Mouse (Mus musculus) MEL (cell line): ENCODE measurements around the gene Tnfsf4. TPM values are rescaled to one million over a fixed set of nuclear protein-coding genes. Genes with fewer than 3 reads are reported as not detected.

Experiments used
- DNase-seq: peaks from one replicate; pipeline ENCODE4 v3.0.0; 2011; ENCODE audit warnings: low read depth, low spot score
- H3K27ac ChIP-seq: 2 replicates; pipeline ENCODE4 v1.5.1; 2012; ENCODE audit warnings: low read depth, mild to moderate bottlenecking, control low read depth, low read length, moderate library complexity; ENCODE audit not compliant: control insufficient read depth
- H3K27me3 ChIP-seq, 2 experiments: fragments of 150-350 bp in 1 of 2; sonication (generic) in 1 of 2; 2 replicates each; pipeline ENCODE4 v1.6.1; 2012; ENCODE audit warnings: low read length in 2 of 2, mild to moderate bottlenecking in 2 of 2, improper control_type of control experiment in 1 of 2, moderate library complexity in 1 of 2; ENCODE audit not compliant: insufficient read depth in 2 of 2, control insufficient read depth in 1 of 2
- H3K36me3 ChIP-seq, 2 experiments: 2 replicates each; pipeline ENCODE4 v1.6.1; 2012 to 2014; ENCODE audit warnings: low read length in 2 of 2, improper control_type of control experiment in 1 of 2, inconsistent platforms in 1 of 2, mild to moderate bottlenecking in 1 of 2; ENCODE audit not compliant: insufficient read depth in 2 of 2, control insufficient read depth in 1 of 2
- H3K4me1 ChIP-seq, 2 experiments: fragments of 150-350 bp in 1 of 2; sonication (generic) in 1 of 2; 2 replicates each; pipeline ENCODE4 v1.6.1; 2012; ENCODE audit warnings: low read length in 2 of 2, improper control_type of control experiment in 1 of 2, mild to moderate bottlenecking in 1 of 2; ENCODE audit not compliant: insufficient read depth in 2 of 2, control insufficient read depth in 1 of 2
- H3K4me3 ChIP-seq, 2 experiments: fragments of 150-350 bp in 1 of 2; sonication (generic) in 1 of 2; 2 replicates each; pipeline ENCODE4 v1.5.1; 2012; ENCODE audit warnings: low read depth in 2 of 2, low read length in 2 of 2, mild to moderate bottlenecking in 2 of 2, moderate library complexity in 2 of 2, control low read depth in 1 of 2, improper control_type of control experiment in 1 of 2; ENCODE audit not compliant: control insufficient read depth in 1 of 2, insufficient read depth in 1 of 2
- H3K79me2 ChIP-seq: 2 replicates; pipeline ENCODE4 v1.6.1; 2012; ENCODE audit warnings: mild to moderate bottlenecking, low read length, moderate library complexity; ENCODE audit not compliant: control insufficient read depth, poor library complexity, insufficient read depth
- H3K9ac ChIP-seq: 2 replicates; pipeline ENCODE4 v1.6.1; 2012; ENCODE audit warnings: low read depth, mild to moderate bottlenecking, control low read depth, low read length, moderate library complexity; ENCODE audit not compliant: control insufficient read depth, poor library complexity, severe bottlenecking
- H3K9me3 ChIP-seq: fragments of 150-350 bp; sonication (generic); replicated peaks from 2 replicates; pipeline ENCODE4 v1.6.1; 2012; ENCODE audit warnings: mild to moderate bottlenecking, low read length, improper control_type of control experiment, moderate library complexity; ENCODE audit not compliant: insufficient read depth
- CHD1 ChIP-seq: IDR thresholded peaks from 2 replicates; pipeline ENCODE4 v1.6.1; 2012; ENCODE audit warnings: low read depth, mild to moderate bottlenecking, inconsistent platforms, low read length, improper control_type of control experiment
- CHD2 ChIP-seq: IDR thresholded peaks from 2 replicates; pipeline ENCODE4 v1.6.1; 2011; ENCODE audit warnings: low read length, improper control_type of control experiment
- E2F4 ChIP-seq: IDR thresholded peaks from 2 replicates; pipeline ENCODE4 v1.6.1; 2011; ENCODE audit warnings: low read depth, low read length, improper control_type of control experiment, borderline replicate concordance
- EP300 ChIP-seq, 2 experiments: IDR thresholded peaks; 2 replicates each; pipeline ENCODE4 v1.6.1; 2011; ENCODE audit warnings: improper control_type of control experiment in 2 of 2, low read length in 2 of 2, low read depth in 1 of 2, mild to moderate bottlenecking in 1 of 2
- GABPA ChIP-seq: IDR thresholded peaks from 2 replicates; pipeline ENCODE4 v1.6.1; 2012; ENCODE audit warnings: low read depth, mild to moderate bottlenecking, inconsistent platforms, low read length, improper control_type of control experiment, moderate library complexity
- GATA1 ChIP-seq: IDR thresholded peaks from 2 replicates; pipeline ENCODE4 v1.6.1; 2011; ENCODE audit warnings: low read depth, low read length, improper control_type of control experiment
- HCFC1 ChIP-seq: IDR thresholded peaks from 2 replicates; pipeline ENCODE4 v1.6.1; 2012; ENCODE audit warnings: low read depth, mild to moderate bottlenecking, inconsistent platforms, low read length, improper control_type of control experiment, moderate library complexity
- JUND ChIP-seq: IDR thresholded peaks from 2 replicates; pipeline ENCODE4 v1.6.1; 2011; ENCODE audit warnings: low read depth, mild to moderate bottlenecking, improper control_type of control experiment, low read length
- KAT2A ChIP-seq: conservative IDR thresholded peaks from 2 replicates; pipeline ENCODE4 v1.6.1; 2012; ENCODE audit warnings: low read depth, low read length, improper control_type of control experiment, inconsistent platforms
- MAFK ChIP-seq: IDR thresholded peaks from 2 replicates; pipeline ENCODE4 v1.6.1; 2011; ENCODE audit warnings: low read depth, mild to moderate bottlenecking, low read length, improper control_type of control experiment, borderline replicate concordance
- MEF2A ChIP-seq: IDR thresholded peaks from 2 replicates; pipeline ENCODE4 v1.6.1; 2014; ENCODE audit warnings: low read depth, mild to moderate bottlenecking, inconsistent platforms, low read length, improper control_type of control experiment; ENCODE audit not compliant: poor library complexity, insufficient replicate concordance, severe bottlenecking; ENCODE audit errors: extremely low read depth
- MXI1 ChIP-seq: IDR thresholded peaks from 2 replicates; pipeline ENCODE4 v1.6.1; 2011; ENCODE audit warnings: mild to moderate bottlenecking, low read depth, low read length, improper control_type of control experiment
- MYB ChIP-seq: IDR thresholded peaks from 2 replicates; pipeline ENCODE4 v1.6.1; 2011; ENCODE audit warnings: mild to moderate bottlenecking, low read depth, low read length, improper control_type of control experiment
- MYC ChIP-seq: IDR thresholded peaks from 2 replicates; pipeline ENCODE4 v1.6.1; 2011; ENCODE audit warnings: low read depth, mild to moderate bottlenecking, low read length, improper control_type of control experiment, moderate library complexity
- NELFE ChIP-seq: IDR thresholded peaks from 2 replicates; pipeline ENCODE4 v1.6.1; 2011; ENCODE audit warnings: low read depth, low read length, improper control_type of control experiment
- NRF1 ChIP-seq: IDR thresholded peaks from 2 replicates; pipeline ENCODE4 v1.6.1; 2014; ENCODE audit warnings: low read depth, mild to moderate bottlenecking, inconsistent platforms, low read length, improper control_type of control experiment, moderate library complexity; ENCODE audit not compliant: poor library complexity, insufficient read depth, severe bottlenecking
- POLR2AphosphoS2 ChIP-seq: IDR thresholded peaks from 2 replicates; pipeline ENCODE4 v1.6.1; 2011; ENCODE audit warnings: low read length, improper control_type of control experiment
- POLR2AphosphoS5 ChIP-seq: IDR thresholded peaks from 2 replicates; pipeline ENCODE4 v1.6.1; 2012; ENCODE audit warnings: low read depth, borderline replicate concordance, mild to moderate bottlenecking, inconsistent platforms, low read length, moderate library complexity, mixed read lengths
- RAD21 ChIP-seq: IDR thresholded peaks from 2 replicates; pipeline ENCODE4 v1.6.1; 2011; ENCODE audit warnings: mild to moderate bottlenecking, low read depth, low read length, improper control_type of control experiment
- SIN3A ChIP-seq: IDR thresholded peaks from 2 replicates; pipeline ENCODE4 v1.6.1; 2012; ENCODE audit warnings: low read length, improper control_type of control experiment, inconsistent platforms
- TAL1 ChIP-seq: IDR thresholded peaks from 2 replicates; pipeline ENCODE4 v1.6.1; 2012; ENCODE audit warnings: mild to moderate bottlenecking, inconsistent platforms, low read length, moderate library complexity, mixed read lengths
- TCF12 ChIP-seq: IDR thresholded peaks from 2 replicates; pipeline ENCODE4 v1.6.1; 2014; ENCODE audit warnings: low read depth, mild to moderate bottlenecking, inconsistent platforms, low read length, improper control_type of control experiment, moderate library complexity
- UBTF ChIP-seq: IDR thresholded peaks from 2 replicates; pipeline ENCODE4 v1.6.1; 2012; ENCODE audit warnings: low read depth, mild to moderate bottlenecking, inconsistent platforms, low read length, improper control_type of control experiment, moderate library complexity, borderline replicate concordance; ENCODE audit not compliant: insufficient read depth
- ZC3H11A ChIP-seq: IDR thresholded peaks from 2 replicates; pipeline ENCODE4 v1.6.1; 2012; ENCODE audit warnings: low read depth, mild to moderate bottlenecking, inconsistent platforms, low read length, improper control_type of control experiment
- ZKSCAN1 ChIP-seq: IDR thresholded peaks from 2 replicates; pipeline ENCODE4 v1.6.1; 2012; ENCODE audit warnings: low read depth, mild to moderate bottlenecking, inconsistent platforms, low read length, improper control_type of control experiment, moderate library complexity
- ZMIZ1 ChIP-seq: IDR thresholded peaks from 2 replicates; pipeline ENCODE4 v1.6.1; 2012; ENCODE audit warnings: low read depth, mild to moderate bottlenecking, inconsistent platforms, low read length, improper control_type of control experiment, moderate library complexity
- polyA plus RNA-seq, 2 experiments: library from polyadenylated mRNA; stranded (reverse) in 1 of 2; unstranded in 1 of 2; fragments of >175 nt in 1 of 2; fragments of >200 nt in 1 of 2; gene quantifications; 2 replicates each; pipeline versions ENCODE4 v1.2.1 to v1.2.4; 2012; ENCODE audit warnings: low replicate concordance in 2 of 2, low read depth in 1 of 2; ENCODE audit not compliant: insufficient read length in 2 of 2, insufficient read depth in 1 of 2, missing spikeins in 1 of 2
- total RNA-seq: library from RNA; depleted of rRNA; stranded (reverse); fragments of 300-350 nt; gene quantifications from 2 replicates; pipeline ENCODE4 v1.2.3, GENCODE M21; 2012

Gene Tnfsf4
- total and polyA plus RNA-seq, 3 experiments: not detected

DNA sequence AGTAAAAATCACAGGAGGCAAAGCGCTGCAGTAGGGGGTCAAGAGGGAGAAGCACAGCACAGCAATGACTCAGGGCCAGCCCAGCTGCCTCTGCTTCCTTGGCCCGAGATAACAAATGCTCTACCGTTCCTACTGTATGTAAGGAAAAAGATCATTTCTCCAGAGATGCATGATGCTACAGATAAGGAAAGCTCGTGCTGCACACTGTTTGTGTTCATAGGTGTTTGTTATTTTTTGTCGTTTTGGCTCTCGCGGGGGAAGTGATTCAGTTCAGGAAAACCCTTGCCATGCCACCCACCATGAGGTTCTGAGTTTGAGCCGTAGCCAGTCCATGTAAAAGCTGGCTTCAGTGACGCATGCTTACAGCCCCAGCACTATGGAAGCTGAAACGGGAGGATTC, 2.3 kb upstream of the Tnfsf4 start:
- H3K4me3 ChIP-seq: no peak overlapping the region
- no peaks in the 10 kb centered on the region; a peak in 1 of 4 replicates for H3K27me3 ChIP-seq
- no peaks in the 10 kb centered on the region for H3K4me1 ChIP-seq
- no peak overlapping the region for H3K9ac ChIP-seq
- no peaks in the 10 kb centered on the region for H3K79me2 ChIP-seq
- TF ChIP-seq SIN3A (no peak), UBTF (no peak), NELFE (no peak), GATA1 (no peak), ZKSCAN1 (no peak), KAT2A (no peak), HCFC1 (no peak), POLR2AphosphoS5 (no peak), MYC (no peak), TAL1 (no peak), EP300 (IDR thresholded peaks at IDR 0.05; ENCODE audit: low read depth in 1 of 2, low read length in 2 of 2) (no peak), GABPA (no peak), MXI1 (no peak), NRF1 (no peak), MAFK (no peak), POLR2AphosphoS2 (no peak), MYB (no peak)
- H3K9me3 ChIP-seq: no peaks in the 10 kb centered on the region
- DNase-seq: no peak
- no peak overlapping the region for H3K27ac ChIP-seq
- no peaks in the 10 kb centered on the region for H3K36me3 ChIP-seq

DNA sequence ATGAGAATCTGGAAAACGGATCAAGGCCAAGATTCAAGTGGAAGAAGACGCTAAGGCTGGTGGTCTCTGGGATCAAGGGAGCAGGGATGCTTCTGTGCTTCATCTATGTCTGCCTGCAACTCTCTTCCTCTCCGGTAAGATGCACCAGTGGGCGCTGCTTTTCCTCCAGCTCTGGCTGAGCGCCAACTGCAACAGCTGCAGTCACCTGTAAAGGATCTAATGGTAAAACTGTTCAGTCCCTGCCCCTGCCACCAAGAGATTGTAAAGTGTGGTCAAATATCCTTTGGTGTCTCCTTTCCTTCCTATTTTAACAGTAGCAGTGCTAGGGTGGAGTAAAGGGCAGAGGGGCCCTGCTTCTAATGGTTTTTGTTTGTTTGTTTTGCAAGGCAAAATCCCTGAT, 401 bp downstream of the Tnfsf4 start:
- H3K4me1 ChIP-seq: no peaks in the 10 kb centered on the region
- no peaks in the 10 kb centered on the region for H3K9me3 ChIP-seq
- DNase-seq: no peak
- no peaks in the 10 kb centered on the region for H3K36me3 ChIP-seq
- H3K79me2 ChIP-seq: no peaks in the 10 kb centered on the region
- no peak overlapping the region for H3K27ac ChIP-seq
- H3K4me3 ChIP-seq: no peak overlapping the region
- TF ChIP-seq JUND: no peak
- TF ChIP-seq CHD2: no peak
- TF ChIP-seq MEF2A: no peak
- no peak for TF ChIP-seq POLR2AphosphoS2
- no peak for TF ChIP-seq ZMIZ1
- TF ChIP-seq EP300 (IDR thresholded peaks at IDR 0.05; ENCODE audit: low read depth in 1 of 2, low read length in 2 of 2): no peak
- no peak for TF ChIP-seq MAFK
- TF ChIP-seq MYB: no peak
- TF ChIP-seq TCF12: no peak
- no peak for TF ChIP-seq POLR2AphosphoS5
- no peak for TF ChIP-seq CHD1
- TF ChIP-seq MXI1: no peak
- no peak for TF ChIP-seq E2F4
- TF ChIP-seq UBTF: no peak
- TF ChIP-seq ZC3H11A: no peak
- TF ChIP-seq RAD21: no peak
- no peak for TF ChIP-seq GATA1
- TF ChIP-seq HCFC1: no peak
- no peak for TF ChIP-seq GABPA
- no peaks in the 10 kb centered on the region; a peak in 1 of 4 replicates for H3K27me3 ChIP-seq
- no peak overlapping the region for H3K9ac ChIP-seq
